Mouse (Mus musculus): ENCODE data around the gene Kti12. TPM values are rescaled to one million over a fixed set of nuclear protein-coding genes. Genes with fewer than 3 reads are reported as not detected.

The Kti12 gene
- polyA plus RNA-seq (2015; fragmentation: Nextera tagmentation; extraction: Ambion mirVana), result 24.7 and 24.9 TPM in 2 replicates

- H3K9ac ChIP-seq, result peak within 1 kb of the TSS; percentile 84
- H3K27ac ChIP-seq (replicated peaks), result peak within 1 kb of the TSS; percentile 84
- H3K36me3 ChIP-seq, result peaks cover 10% of the 10 kb centered on the region
- peak within 1 kb of the TSS; percentile 85 for H3K4me3 ChIP-seq
- under 1% methylated on average over 76 of the region's 77 CpGs for WGBS
- no peaks in the 10 kb centered on the region for H3K27me3 ChIP-seq
- ATAC-seq (ENCODE audit: low FRiP score, low read depth), result peak; percentile 91
- no peaks in the 10 kb centered on the region for H3K9me3 ChIP-seq
- H3K4me1 ChIP-seq (replicated peaks), result peaks cover 32% of the 10 kb centered on the region
- peak within 1 kb of the TSS; percentile 97 for H3K4me2 ChIP-seq
Observed at GRCm38 (mm10) chr4:108847715-108848504, at the start of gene Kti12. Kti12 (plus strand) TSS chr4:108847785.

- 51% methylated on average over 2 of the region's 2 CpGs for WGBS
- Histone ChIP-seq H3K4me2 (no peak overlapping the region), H3K9me3 (no peaks in the 10 kb centered on the region), H3K9ac (no peak overlapping the region), H3K4me3 (no peak overlapping the region), H3K27me3 (no peaks in the 10 kb centered on the region), H3K4me1 (replicated peaks) (no peaks in the 10 kb centered on the region), H3K36me3 (no peaks in the 10 kb centered on the region), H3K27ac (replicated peaks) (no peak overlapping the region)
- ATAC-seq (ENCODE audit: low FRiP score, low read depth), result no peak
Observed at GRCm38 (mm10) chr4:108798083-108798830, 49.3 kb upstream of the Kti12 start.

- H3K4me1 ChIP-seq (replicated peaks), result no peaks in the 10 kb centered on the region
- H3K4me2 ChIP-seq, result no peak overlapping the region
- no peaks in the 10 kb centered on the region for H3K9me3 ChIP-seq
- no peak for ATAC-seq (ENCODE audit: low FRiP score, low read depth)
- H3K27ac ChIP-seq (replicated peaks), result no peak overlapping the region
- H3K4me3 ChIP-seq, result no peak overlapping the region
- no peak overlapping the region for H3K9ac ChIP-seq
- H3K36me3 ChIP-seq, result no peaks in the 10 kb centered on the region
- WGBS, result 84% methylated on average over 2 of the region's 2 CpGs
- no peaks in the 10 kb centered on the region for H3K27me3 ChIP-seq
Observed at GRCm38 (mm10) chr4:108803535-108803934, 44.0 kb upstream of the Kti12 start.

GRCm38 (mm10) chr4:108811142-108811541 is 36.4 kb upstream of the Kti12 start:
- WGBS, result 74% methylated on average over 4 of the region's 4 CpGs
- H3K9ac ChIP-seq, result no peak overlapping the region
- no peaks in the 10 kb centered on the region for H3K9me3 ChIP-seq
- no peak overlapping the region for H3K4me2 ChIP-seq
- peaks cover 10% of the 10 kb centered on the region for H3K36me3 ChIP-seq
- H3K27me3 ChIP-seq, result no peaks in the 10 kb centered on the region
- no peak overlapping the region for H3K4me3 ChIP-seq
- no peaks in the 10 kb centered on the region for H3K4me1 ChIP-seq (replicated peaks)
- no peak overlapping the region for H3K27ac ChIP-seq (replicated peaks)
- no peak for ATAC-seq (ENCODE audit: low FRiP score, low read depth)

GRCm38 (mm10) chr4:108811550-108811949 is 36.0 kb upstream of the Kti12 start:
- H3K36me3 ChIP-seq, result peaks cover 10% of the 10 kb centered on the region
- ATAC-seq (ENCODE audit: low FRiP score, low read depth), result no peak
- H3K27me3 ChIP-seq, result no peaks in the 10 kb centered on the region
- H3K9me3 ChIP-seq, result no peaks in the 10 kb centered on the region
- no peaks in the 10 kb centered on the region for H3K4me1 ChIP-seq (replicated peaks)
- H3K27ac ChIP-seq (replicated peaks), result no peak overlapping the region
- 60% methylated on average over 6 of the region's 6 CpGs for WGBS
- no peak overlapping the region for H3K4me3 ChIP-seq
- H3K9ac ChIP-seq, result no peak overlapping the region
- H3K4me2 ChIP-seq, result no peak overlapping the region

GRCm38 (mm10) chr4:108825677-108826076 is 21.9 kb upstream of the Kti12 start:
- Histone ChIP-seq H3K4me2 (no peak overlapping the region), H3K4me1 (replicated peaks) (peaks cover under 1% of the 10 kb centered on the region), H3K27ac (replicated peaks) (no peak overlapping the region), H3K36me3 (peaks cover 63% of the 10 kb centered on the region), H3K9ac (no peak overlapping the region), H3K9me3 (no peaks in the 10 kb centered on the region), H3K27me3 (no peaks in the 10 kb centered on the region), H3K4me3 (no peak overlapping the region)
- ATAC-seq (ENCODE audit: low FRiP score, low read depth), result no peak
- WGBS, result 96% methylated on average over 3 of the region's 3 CpGs

- Histone ChIP-seq H3K4me3 (no peak overlapping the region), H3K9me3 (no peaks in the 10 kb centered on the region), H3K27me3 (no peaks in the 10 kb centered on the region), H3K27ac (replicated peaks) (no peak overlapping the region), H3K36me3 (peaks cover 59% of the 10 kb centered on the region), H3K4me2 (no peak overlapping the region), H3K9ac (no peak overlapping the region), H3K4me1 (replicated peaks) (peaks cover 5% of the 10 kb centered on the region)
- ATAC-seq (ENCODE audit: low FRiP score, low read depth), result no peak
- 96% methylated on average over 1 of the region's 1 CpGs for WGBS
Observed at GRCm38 (mm10) chr4:108826096-108826495, 21.5 kb upstream of the Kti12 start.

- no peak for ATAC-seq (ENCODE audit: low FRiP score, low read depth)
- H3K4me3 ChIP-seq, result no peak overlapping the region
- 93% methylated on average over 2 of the region's 2 CpGs for WGBS
- H3K9ac ChIP-seq, result no peak overlapping the region
- no peak overlapping the region for H3K27ac ChIP-seq (replicated peaks)
- H3K4me1 ChIP-seq (replicated peaks), result peaks cover 10% of the 10 kb centered on the region
- H3K36me3 ChIP-seq, result peaks cover 56% of the 10 kb centered on the region
- no peaks in the 10 kb centered on the region for H3K9me3 ChIP-seq
- H3K4me2 ChIP-seq, result no peak overlapping the region
- no peaks in the 10 kb centered on the region for H3K27me3 ChIP-seq
Observed at GRCm38 (mm10) chr4:108826643-108827042, 20.9 kb upstream of the Kti12 start.

- Histone ChIP-seq H3K4me2 (peak overlapping the region; percentile 15; the same call in 1 of the 2 replicates), H3K4me1 (replicated peaks) (peaks cover 26% of the 10 kb centered on the region), H3K27me3 (no peaks in the 10 kb centered on the region), H3K36me3 (peaks cover 22% of the 10 kb centered on the region), H3K9me3 (no peaks in the 10 kb centered on the region), H3K27ac (replicated peaks) (no peak overlapping the region), H3K9ac (no peak overlapping the region), H3K4me3 (no peak overlapping the region)
- ATAC-seq (ENCODE audit: low FRiP score, low read depth), result no peak
- 84% methylated on average over 1 of the region's 1 CpGs for WGBS
Observed at GRCm38 (mm10) chr4:108830698-108831097, 16.9 kb upstream of the Kti12 start.

GRCm38 (mm10) chr4:108832916-108833827 is 14.4 kb upstream of the Kti12 start, which contains the start of gene Btf3l4:
Btf3l4 (minus strand) TSS chr4:108833614.
- Histone ChIP-seq H3K9ac (peak within 1 kb of the TSS; percentile 91), H3K9me3 (no peaks in the 10 kb centered on the region), H3K27me3 (no peaks in the 10 kb centered on the region), H3K4me2 (peak within 1 kb of the TSS; percentile 86), H3K36me3 (peaks cover 9% of the 10 kb centered on the region; the same call in 1 of the 2 replicates), H3K27ac (replicated peaks) (peak within 1 kb of the TSS; percentile 99), H3K4me3 (peak within 1 kb of the TSS; percentile 58), H3K4me1 (replicated peaks) (peaks cover 43% of the 10 kb centered on the region)
- WGBS, result under 1% methylated on average over 70 of the region's 73 CpGs
- ATAC-seq (ENCODE audit: low FRiP score, low read depth), result peak; percentile 94

GRCm38 (mm10) chr4:108833828-108834114 is 13.8 kb upstream of the Kti12 start:
- Histone ChIP-seq H3K4me1 (replicated peaks) (peaks cover 43% of the 10 kb centered on the region), H3K4me2 (peak overlapping the region; percentile 86), H3K9me3 (no peaks in the 10 kb centered on the region), H3K27ac (replicated peaks) (peak overlapping the region; percentile 99), H3K36me3 (peaks cover 7% of the 10 kb centered on the region; the same call in 1 of the 2 replicates), H3K27me3 (no peaks in the 10 kb centered on the region), H3K4me3 (peak overlapping the region; percentile 58), H3K9ac (peak overlapping the region; percentile 91)
- WGBS, result under 1% methylated on average over 6 of the region's 6 CpGs
- ATAC-seq (ENCODE audit: low FRiP score, low read depth), result no peak
